Mouse (Mus musculus) forebrain, embryonic 10.5 days (tissue): ENCODE measurements around the gene Taf6l. TPM values are rescaled to one million over a fixed set of nuclear protein-coding genes. Genes with fewer than 3 reads are reported as not detected.
A peak's percentile ranks its signal among the peaks of the same experiment; 100 is the strongest.
"Not testable (repeated sequence)": the region's sequence is repeated elsewhere in the genome, so short reads cannot be mapped to it uniquely, and the experiment has no call there.

Experiments used
- DNase-seq: peaks from one replicate; pipeline ENCODE4 v3.0.0-alpha.2; 2017; ENCODE audit warnings: low spot score; ENCODE audit errors: extremely low spot score
- H3K27ac ChIP-seq: fragments of 300-500 bp; sonication (generic); 2 replicates; pipeline ENCODE4 v1.5.1; 2016; ENCODE audit warnings: mild to moderate bottlenecking
- H3K27me3 ChIP-seq: fragments of 300-500 bp; sonication (generic); 2 replicates; pipeline ENCODE4 v1.6.1; 2016; ENCODE audit warnings: mild to moderate bottlenecking; ENCODE audit not compliant: poor library complexity, severe bottlenecking
- H3K36me3 ChIP-seq: fragments of 300-500 bp; sonication (generic); replicated peaks from 2 replicates; pipeline ENCODE4 v1.6.1; 2016; ENCODE audit warnings: mild to moderate bottlenecking, moderate library complexity
- H3K4me1 ChIP-seq: fragments of 300-500 bp; sonication (generic); 2 replicates; pipeline ENCODE4 v1.6.1; 2016
- H3K4me3 ChIP-seq: fragments of 300-500 bp; sonication (generic); 2 replicates; pipeline ENCODE4 v1.5.1; 2016; ENCODE audit warnings: mild to moderate bottlenecking, moderate library complexity
- H3K9me3 ChIP-seq: fragments of 300-500 bp; sonication (generic); 2 replicates; pipeline ENCODE4 v1.6.1; 2016; ENCODE audit warnings: mild to moderate bottlenecking, moderate library complexity
- WGBS: fragments of 180-500 bp; shearing (Covaris S2); methylation state at CpG from one replicate; pipeline ENCODE4 v1.1.7; 2016; 5-methylcytosine and 5-hydroxymethylcytosine counted together
- polyA plus RNA-seq: library from polyadenylated mRNA; unstranded; fragments of >200 nt; fragmentation: Nextera tagmentation; extraction: Ambion mirVana; gene quantifications from 2 replicates; pipeline ENCODE4 v1.2.1, GENCODE M21; 2016

Gene Taf6l
- polyA plus RNA-seq, 1 experiment from 2014 or later = 48.6 TPM

GRCm38 (mm10) chr19:8741243-8741869, 44.9 kb downstream of the Taf6l start, which contains the start of gene Stx5a:
Stx5a (plus strand) TSS chr19:8741413.
- peaks cover 38% of the 10 kb centered on the region for H3K4me1 ChIP-seq
- under 1% methylated on average over 36 of the region's 36 CpGs for WGBS

GRCm38 (mm10) chr19:8740603-8741002, 45.6 kb downstream of the Taf6l start, which contains the start of gene 1700092M07Rik:
1700092M07Rik (plus strand) TSS chr19:8740718.
- peaks cover 72% of the 10 kb centered on the region for H3K36me3 ChIP-seq
- H3K27ac ChIP-seq = peak within 1 kb of the TSS; percentile 89
- DNase-seq = no peak
- 73% methylated on average over 14 of the region's 14 CpGs for WGBS
- peaks cover 38% of the 10 kb centered on the region for H3K4me1 ChIP-seq
- no peaks in the 10 kb centered on the region for H3K27me3 ChIP-seq
- no peaks in the 10 kb centered on the region for H3K9me3 ChIP-seq
- H3K4me3 ChIP-seq = peak within 1 kb of the TSS; percentile 82

More at GRCm38 (mm10) chr19:8741243-8741869, 44.9 kb downstream of the Taf6l start, which contains the start of gene Stx5a:
- Histone ChIP-seq H3K36me3 (peaks cover 79% of the 10 kb centered on the region), H3K27ac (peak within 1 kb of the TSS; percentile 89), H3K4me3 (peak within 1 kb of the TSS; percentile 82), H3K9me3 (no peaks in the 10 kb centered on the region), H3K27me3 (no peaks in the 10 kb centered on the region)
- peak; percentile 95 for DNase-seq

- peaks cover 44% of the 10 kb centered on the region for H3K4me1 ChIP-seq
- DNase-seq = no peak
- H3K9me3 ChIP-seq = no peaks in the 10 kb centered on the region
- no peak overlapping the region for H3K27ac ChIP-seq
- H3K36me3 ChIP-seq = peaks cover 62% of the 10 kb centered on the region
- 89% methylated on average over 6 of the region's 6 CpGs for WGBS
- no peaks in the 10 kb centered on the region for H3K27me3 ChIP-seq
- no peak overlapping the region; the same call in 1 of the 2 replicates for H3K4me3 ChIP-seq
Observed at GRCm38 (mm10) chr19:8739646-8740045, 46.6 kb downstream of the Taf6l start.

- Histone ChIP-seq H3K27me3 (no peaks in the 10 kb centered on the region), H3K36me3 (peaks cover 55% of the 10 kb centered on the region), H3K9me3 (no peaks in the 10 kb centered on the region), H3K27ac (no peak overlapping the region), H3K4me3 (no peak overlapping the region), H3K4me1 (peaks cover 44% of the 10 kb centered on the region)
- 91% methylated on average over 7 of the region's 7 CpGs for WGBS
- DNase-seq = no peak
Observed at GRCm38 (mm10) chr19:8738911-8739310, 47.3 kb downstream of the Taf6l start.

- no peaks in the 10 kb centered on the region for H3K27me3 ChIP-seq
- DNase-seq = no peak
- WGBS = 3% methylated on average over 11 of the region's 11 CpGs
- peaks cover 41% of the 10 kb centered on the region for H3K36me3 ChIP-seq
- H3K4me3 ChIP-seq = peak overlapping the region; percentile 88
- H3K27ac ChIP-seq = peak overlapping the region; percentile 88
- H3K4me1 ChIP-seq = peaks cover 30% of the 10 kb centered on the region
- H3K9me3 ChIP-seq = no peaks in the 10 kb centered on the region
Observed at GRCm38 (mm10) chr19:8736160-8736467, 50.1 kb downstream of the Taf6l start.

- WGBS = under 1% methylated on average over 32 of the region's 32 CpGs
- Histone ChIP-seq H3K27ac (peak within 1 kb of the TSS; percentile 88), H3K4me1 (peaks cover 24% of the 10 kb centered on the region), H3K36me3 (peaks cover 36% of the 10 kb centered on the region), H3K4me3 (peak within 1 kb of the TSS; percentile 88), H3K27me3 (no peaks in the 10 kb centered on the region), H3K9me3 (no peaks in the 10 kb centered on the region)
- DNase-seq = peak; percentile 90
Observed at GRCm38 (mm10) chr19:8735389-8736159, 50.6 kb downstream of the Taf6l start, which contains the start of gene Wdr74. Wdr74 (plus strand) TSS chr19:8735827.

- no peak overlapping the region for H3K27ac ChIP-seq
- no peak overlapping the region; the same call in 1 of the 2 replicates for H3K4me3 ChIP-seq
- peaks cover 17% of the 10 kb centered on the region for H3K4me1 ChIP-seq
- H3K27me3 ChIP-seq = no peaks in the 10 kb centered on the region
- no peak for DNase-seq
- 77% methylated on average over 3 of the region's 3 CpGs for WGBS
- no peaks in the 10 kb centered on the region for H3K9me3 ChIP-seq
- H3K36me3 ChIP-seq = peaks cover 23% of the 10 kb centered on the region
Observed at GRCm38 (mm10) chr19:8734334-8734733, 51.9 kb downstream of the Taf6l start.

- not testable (repeated sequence) for H3K27me3 ChIP-seq, DNase-seq, H3K27ac ChIP-seq, H3K4me3 ChIP-seq, H3K9me3 ChIP-seq
- Histone ChIP-seq H3K4me1 (peaks cover 21% of the 10 kb centered on the region), H3K36me3 (peaks cover 34% of the 10 kb centered on the region)
- WGBS = 53% methylated on average over 3 of the region's 3 CpGs
Observed at GRCm38 (mm10) chr19:8728335-8729099, 57.7 kb downstream of the Taf6l start.

- DNase-seq = no peak
- H3K27me3 ChIP-seq = no peaks in the 10 kb centered on the region
- WGBS = 23% methylated on average over 5 of the region's 5 CpGs
- no peaks in the 10 kb centered on the region for H3K9me3 ChIP-seq
- H3K4me1 ChIP-seq = peaks cover 21% of the 10 kb centered on the region
- H3K27ac ChIP-seq = no peak overlapping the region
- no peak overlapping the region for H3K4me3 ChIP-seq
- peaks cover 34% of the 10 kb centered on the region for H3K36me3 ChIP-seq
Observed at GRCm38 (mm10) chr19:8727495-8728114, 58.6 kb downstream of the Taf6l start.

- no peak for DNase-seq
- H3K9me3 ChIP-seq = no peaks in the 10 kb centered on the region
- H3K4me3 ChIP-seq = peak overlapping the region; percentile 66
- H3K27ac ChIP-seq = no peak overlapping the region
- peaks cover 28% of the 10 kb centered on the region for H3K4me1 ChIP-seq
- no peaks in the 10 kb centered on the region for H3K27me3 ChIP-seq
- peaks cover 34% of the 10 kb centered on the region for H3K36me3 ChIP-seq
- WGBS = 16% methylated on average over 3 of the region's 3 CpGs
Observed at GRCm38 (mm10) chr19:8726609-8727390, 59.4 kb downstream of the Taf6l start.

- Histone ChIP-seq H3K27me3 (no peaks in the 10 kb centered on the region), H3K36me3 (peaks cover 34% of the 10 kb centered on the region), H3K27ac (peak overlapping the region; percentile 97), H3K4me1 (peaks cover 36% of the 10 kb centered on the region), H3K9me3 (no peaks in the 10 kb centered on the region), H3K4me3 (peak overlapping the region; percentile 66)
- 63% methylated on average over 4 of the region's 4 CpGs for WGBS
- DNase-seq = no peak
Observed at GRCm38 (mm10) chr19:8725081-8725613, 61.1 kb downstream of the Taf6l start.
